Mouse (Mus musculus): ENCODE data around the gene Clk1. TPM values are rescaled to one million over a fixed set of nuclear protein-coding genes. Genes with fewer than 3 reads are reported as not detected.

Gene Clk1
- polyA plus RNA-seq, 1 experiment: 48.1 TPM

GRCm38 (mm10) chr1:58454316-58454715 is 30.4 kb upstream of the Clk1 start:
- DNase-seq (ENCODE audit: low read depth in 1 of 2, low spot score in 2 of 2): peak in 1 of 2 experiments; percentile 35
- Histone ChIP-seq H3K27me3 (ENCODE audit: control insufficient read depth, insufficient read depth, low read length) (no peaks in the 10 kb centered on the region), H3K4me3 (ENCODE audit: extremely low read depth, insufficient read depth, insufficient read length) (no peak overlapping the region), H3K4me1 (ENCODE audit: control insufficient read depth, insufficient read depth, insufficient read length) (no peaks in the 10 kb centered on the region), H3K27ac (ENCODE audit: insufficient read depth, low read length) (peak overlapping the region; percentile 37), H3K36me3 (ENCODE audit: control insufficient read depth, insufficient read depth, low read length) (peaks cover 13% of the 10 kb centered on the region)
- whole genome bisulfite sequencing: 70% methylated on average over 6 of the region's 6 CpGs
- no peak for TF ChIP-seq CTCF (IDR thresholded peaks at IDR 0.05; ENCODE audit: extremely low read depth, insufficient read depth, insufficient read length, insufficient replicate concordance)
- no peak for TF ChIP-seq POLR2A (IDR thresholded peaks at IDR 0.05; ENCODE audit: low read depth, low read length)

DNA sequence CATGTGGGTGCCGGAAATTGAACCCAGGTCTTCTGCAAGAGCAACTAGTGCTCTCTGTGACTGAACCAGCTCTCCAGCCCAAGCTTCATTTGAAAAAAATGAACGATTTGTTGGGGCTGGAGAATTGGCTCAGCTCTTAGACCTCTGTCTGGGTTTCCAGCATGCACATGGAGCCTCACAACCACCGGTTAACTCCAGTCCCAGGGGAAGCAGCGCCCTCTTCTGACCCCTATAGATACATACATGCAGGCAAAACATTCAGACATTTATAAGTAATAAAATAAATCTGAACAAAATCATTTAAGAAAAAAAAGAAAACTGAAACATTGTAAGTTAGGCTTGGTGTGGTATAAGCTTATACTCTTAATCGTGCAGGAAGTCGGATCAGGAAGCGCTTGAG is 24.5 kb upstream of the Clk1 start:
- H3K36me3 ChIP-seq (ENCODE audit: control insufficient read depth, insufficient read depth, low read length): peaks cover 6% of the 10 kb centered on the region
- H3K27me3 ChIP-seq (ENCODE audit: control insufficient read depth, insufficient read depth, low read length): no peaks in the 10 kb centered on the region
- no peak overlapping the region for H3K27ac ChIP-seq (ENCODE audit: insufficient read depth, low read length)
- TF ChIP-seq POLR2A (IDR thresholded peaks at IDR 0.05; ENCODE audit: low read depth, low read length) (no peak), CTCF (IDR thresholded peaks at IDR 0.05; ENCODE audit: extremely low read depth, insufficient read depth, insufficient read length, insufficient replicate concordance) (no peak)
- no peak for DNase-seq (ENCODE audit: low read depth in 1 of 2, low spot score in 2 of 2)
- H3K4me3 ChIP-seq (ENCODE audit: extremely low read depth, insufficient read depth, insufficient read length): no peak overlapping the region
- 89% methylated on average over 7 of the region's 7 CpGs for WGBS
- peaks cover 4% of the 10 kb centered on the region for H3K4me1 ChIP-seq (ENCODE audit: control insufficient read depth, insufficient read depth, insufficient read length)

DNA sequence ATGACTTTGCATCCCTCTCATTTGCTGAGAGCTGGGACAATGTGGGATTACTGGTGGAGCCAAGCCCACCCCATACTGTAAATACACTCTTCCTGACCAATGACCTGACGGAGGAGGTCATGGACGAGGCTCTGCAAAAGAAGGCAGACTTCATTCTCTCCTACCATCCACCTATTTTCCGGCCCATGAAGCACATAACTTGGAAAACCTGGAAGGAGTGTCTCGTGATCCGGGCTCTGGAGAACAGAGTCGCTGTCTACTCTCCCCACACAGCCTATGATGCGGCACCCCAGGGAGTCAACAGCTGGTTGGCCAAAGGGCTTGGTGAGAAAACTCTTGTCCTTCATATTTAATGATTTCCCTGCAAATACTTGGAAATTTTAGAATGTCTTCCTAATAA is 23.9 kb upstream of the Clk1 start:
- peaks cover 4% of the 10 kb centered on the region for H3K4me1 ChIP-seq (ENCODE audit: control insufficient read depth, insufficient read depth, insufficient read length)
- TF ChIP-seq CTCF (IDR thresholded peaks at IDR 0.05; ENCODE audit: extremely low read depth, insufficient read depth, insufficient read length, insufficient replicate concordance): no peak
- no peak for TF ChIP-seq POLR2A (IDR thresholded peaks at IDR 0.05; ENCODE audit: low read depth, low read length)
- H3K4me3 ChIP-seq (ENCODE audit: extremely low read depth, insufficient read depth, insufficient read length): no peak overlapping the region
- no peak overlapping the region for H3K27ac ChIP-seq (ENCODE audit: insufficient read depth, low read length)
- peaks cover 3% of the 10 kb centered on the region for H3K36me3 ChIP-seq (ENCODE audit: control insufficient read depth, insufficient read depth, low read length)
- WGBS: 96% methylated on average over 7 of the region's 7 CpGs
- no peaks in the 10 kb centered on the region for H3K27me3 ChIP-seq (ENCODE audit: control insufficient read depth, insufficient read depth, low read length)
- no peak for DNase-seq (ENCODE audit: low read depth in 1 of 2, low spot score in 2 of 2)

- no peak for TF ChIP-seq POLR2A (IDR thresholded peaks at IDR 0.05; ENCODE audit: low read depth, low read length)
- TF ChIP-seq CTCF (IDR thresholded peaks at IDR 0.05; ENCODE audit: extremely low read depth, insufficient read depth, insufficient read length, insufficient replicate concordance): no peak
- WGBS: 1% methylated on average over 11 of the region's 11 CpGs
- H3K4me1 ChIP-seq (ENCODE audit: control insufficient read depth, insufficient read depth, insufficient read length): peaks cover 4% of the 10 kb centered on the region
- peaks cover 9% of the 10 kb centered on the region; the same call in 1 of the 2 replicates for H3K36me3 ChIP-seq (ENCODE audit: control insufficient read depth, insufficient read depth, low read length)
- DNase-seq (ENCODE audit: low read depth in 1 of 2, low spot score in 2 of 2): no peak
- H3K4me3 ChIP-seq (ENCODE audit: extremely low read depth, insufficient read depth, insufficient read length): peak overlapping the region; percentile 95
- H3K27ac ChIP-seq (ENCODE audit: insufficient read depth, low read length): peak overlapping the region; percentile 92
- H3K27me3 ChIP-seq (ENCODE audit: control insufficient read depth, insufficient read depth, low read length): no peaks in the 10 kb centered on the region
These were observed 22.0 kb upstream of the Clk1 start for GRCm38 (mm10) chr1:58445861-58446260.

- H3K27ac ChIP-seq (ENCODE audit: insufficient read depth, low read length): peak within 1 kb of the TSS; percentile 92
- TF ChIP-seq CTCF (IDR thresholded peaks at IDR 0.05; ENCODE audit: extremely low read depth, insufficient read depth, insufficient read length, insufficient replicate concordance) (no peak), POLR2A (IDR thresholded peaks at IDR 0.05; ENCODE audit: low read depth, low read length) (peak; percentile 6; the same call in 1 of the 2 replicates)
- peaks cover 4% of the 10 kb centered on the region for H3K4me1 ChIP-seq (ENCODE audit: control insufficient read depth, insufficient read depth, insufficient read length)
- H3K36me3 ChIP-seq (ENCODE audit: control insufficient read depth, insufficient read depth, low read length): peaks cover 10% of the 10 kb centered on the region; the same call in 1 of the 2 replicates
- peak; percentile 71 to 75 for DNase-seq (ENCODE audit: low read depth in 1 of 2, low spot score in 2 of 2)
- H3K4me3 ChIP-seq (ENCODE audit: extremely low read depth, insufficient read depth, insufficient read length): peak within 1 kb of the TSS; percentile 95
- WGBS: under 1% methylated on average over 33 of the region's 33 CpGs
- H3K27me3 ChIP-seq (ENCODE audit: control insufficient read depth, insufficient read depth, low read length): no peaks in the 10 kb centered on the region
These were observed 21.4 kb upstream of the Clk1 start, which contains the start of the genes Nif3l1 and Ppil3 for GRCm38 (mm10) chr1:58445143-58445722. TSS of gene Nif3l1 (plus strand) at chr1:58445151. TSS of gene Ppil3 (minus strand) at chr1:58445486.

GRCm38 (mm10) chr1:58444691-58445090 is 20.8 kb upstream of the Clk1 start:
- DNase-seq (ENCODE audit: low read depth in 1 of 2, low spot score in 2 of 2): no peak
- Histone ChIP-seq H3K36me3 (ENCODE audit: control insufficient read depth, insufficient read depth, low read length) (peaks cover 10% of the 10 kb centered on the region; the same call in 1 of the 2 replicates), H3K27me3 (ENCODE audit: control insufficient read depth, insufficient read depth, low read length) (no peaks in the 10 kb centered on the region), H3K4me1 (ENCODE audit: control insufficient read depth, insufficient read depth, insufficient read length) (peaks cover 4% of the 10 kb centered on the region), H3K27ac (ENCODE audit: insufficient read depth, low read length) (peak overlapping the region; percentile 92), H3K4me3 (ENCODE audit: extremely low read depth, insufficient read depth, insufficient read length) (peak overlapping the region; percentile 95)
- TF ChIP-seq CTCF (IDR thresholded peaks at IDR 0.05; ENCODE audit: extremely low read depth, insufficient read depth, insufficient read length, insufficient replicate concordance) (no peak), POLR2A (IDR thresholded peaks at IDR 0.05; ENCODE audit: low read depth, low read length) (no peak)
- whole genome bisulfite sequencing: 9% methylated on average over 10 of the region's 10 CpGs

DNA sequence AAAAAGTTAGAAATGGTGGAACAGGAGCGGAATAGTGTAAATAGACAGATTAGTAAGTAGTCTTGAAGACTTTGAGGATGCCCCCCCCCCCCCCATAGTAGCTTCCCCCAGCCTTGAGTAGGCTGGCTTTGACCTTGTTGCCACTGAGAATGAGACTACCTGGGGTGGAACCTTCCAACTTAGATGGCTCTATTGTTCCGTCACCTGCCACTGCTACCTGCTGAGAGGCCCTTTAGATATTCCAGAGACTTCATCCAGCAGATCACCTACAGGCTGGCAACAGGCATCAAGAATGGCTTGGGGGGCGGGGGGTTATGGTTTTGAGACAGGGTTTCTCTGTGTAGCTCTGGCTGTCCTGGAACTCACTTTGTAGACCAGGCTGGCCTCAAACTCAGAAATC is 685 bp upstream of the Clk1 start:
- Histone ChIP-seq H3K36me3 (ENCODE audit: control insufficient read depth, insufficient read depth, low read length) (peaks cover 18% of the 10 kb centered on the region), H3K27ac (ENCODE audit: insufficient read depth, low read length) (no peak overlapping the region), H3K27me3 (ENCODE audit: control insufficient read depth, insufficient read depth, low read length) (no peaks in the 10 kb centered on the region), H3K4me3 (ENCODE audit: extremely low read depth, insufficient read depth, insufficient read length) (no peak overlapping the region), H3K4me1 (ENCODE audit: control insufficient read depth, insufficient read depth, insufficient read length) (peaks cover 5% of the 10 kb centered on the region)
- TF ChIP-seq CTCF (IDR thresholded peaks at IDR 0.05; ENCODE audit: extremely low read depth, insufficient read depth, insufficient read length, insufficient replicate concordance): no peak
- TF ChIP-seq POLR2A (IDR thresholded peaks at IDR 0.05; ENCODE audit: low read depth, low read length): no peak
- no peak for DNase-seq (ENCODE audit: low read depth in 1 of 2, low spot score in 2 of 2)
- WGBS: 93% methylated on average over 3 of the region's 3 CpGs

Data from spleen, adult 2 months (tissue).